Mouse (Mus musculus): ENCODE results near the gene Srgap1. TPM values are rescaled to one million over a fixed set of nuclear protein-coding genes. Genes with fewer than 3 reads are reported as not detected.

Gene Srgap1
- polyA plus RNA-seq, 1 experiment = 3.4 TPM

- no peak for DNase-seq (ENCODE audit: low read depth)
These were observed 30.1 kb downstream of the Srgap1 start for GRCm38 (mm10) chr10:122017063-122017462.

GRCm38 (mm10) chr10:122016631-122017030 lies 30.5 kb downstream of the Srgap1 start:
- DNase-seq (ENCODE audit: low read depth) = no peak

- no peak for DNase-seq (ENCODE audit: low read depth)
These were observed 34.8 kb downstream of the Srgap1 start for GRCm38 (mm10) chr10:122012321-122012720.

GRCm38 (mm10) chr10:122008731-122009391 lies 38.3 kb downstream of the Srgap1 start:
- no peak for DNase-seq (ENCODE audit: low read depth)

- no peak for DNase-seq (ENCODE audit: low read depth)
These were observed 38.8 kb downstream of the Srgap1 start for GRCm38 (mm10) chr10:122008370-122008730.

- DNase-seq (ENCODE audit: low read depth) = no peak
These were observed 40.5 kb downstream of the Srgap1 start for GRCm38 (mm10) chr10:122006606-122007005.

- no peak for DNase-seq (ENCODE audit: low read depth)
These were observed 41.0 kb downstream of the Srgap1 start for GRCm38 (mm10) chr10:122006151-122006550.

- no peak for DNase-seq (ENCODE audit: low read depth)
These were observed 41.6 kb downstream of the Srgap1 start for GRCm38 (mm10) chr10:122005560-122005959.

- DNase-seq (ENCODE audit: low read depth) = no peak
These were observed 44.2 kb downstream of the Srgap1 start for GRCm38 (mm10) chr10:122002930-122003329.

- DNase-seq (ENCODE audit: low read depth) = no peak
These were observed 48.3 kb downstream of the Srgap1 start for GRCm38 (mm10) chr10:121998806-121999205.

- DNase-seq (ENCODE audit: low read depth) = no peak
These were observed 50.6 kb downstream of the Srgap1 start for GRCm38 (mm10) chr10:121996500-121996899.

GRCm38 (mm10) chr10:121995448-121995847 lies 51.7 kb downstream of the Srgap1 start:
- no peak for DNase-seq (ENCODE audit: low read depth)

- DNase-seq (ENCODE audit: low read depth) = no peak
These were observed 52.5 kb downstream of the Srgap1 start for GRCm38 (mm10) chr10:121994660-121995059.

GRCm38 (mm10) chr10:121992609-121993008 lies 54.5 kb downstream of the Srgap1 start:
- no peak for DNase-seq (ENCODE audit: low read depth)

- no peak for DNase-seq (ENCODE audit: low read depth)
These were observed 60.1 kb downstream of the Srgap1 start for GRCm38 (mm10) chr10:121986997-121987396.

- no peak for DNase-seq (ENCODE audit: low read depth)
These were observed 62.2 kb downstream of the Srgap1 start for GRCm38 (mm10) chr10:121984887-121985286.

GRCm38 (mm10) chr10:121983993-121984610 lies 63.0 kb downstream of the Srgap1 start:
- DNase-seq (ENCODE audit: low read depth) = no peak

GRCm38 (mm10) chr10:121975330-121975729 lies 71.8 kb downstream of the Srgap1 start:
- no peak for DNase-seq (ENCODE audit: low read depth)

- DNase-seq (ENCODE audit: low read depth) = no peak
These were observed 72.5 kb downstream of the Srgap1 start for GRCm38 (mm10) chr10:121974591-121974990.

GRCm38 (mm10) chr10:121973281-121973680 lies 73.8 kb downstream of the Srgap1 start:
- DNase-seq (ENCODE audit: low read depth) = no peak

GRCm38 (mm10) chr10:121972249-121972892 lies 74.7 kb downstream of the Srgap1 start:
- DNase-seq (ENCODE audit: low read depth) = no peak

- DNase-seq (ENCODE audit: low read depth) = no peak
These were observed 75.5 kb downstream of the Srgap1 start for GRCm38 (mm10) chr10:121971658-121972057.

- no peak for DNase-seq (ENCODE audit: low read depth)
These were observed 76.2 kb downstream of the Srgap1 start for GRCm38 (mm10) chr10:121970912-121971311.
